Mouse (Mus musculus) stomach, embryonic 15.5 days (tissue): Measurements from ENCODE around the gene Fgf14. TPM values are rescaled to one million over a fixed set of nuclear protein-coding genes. Genes with fewer than 3 reads are reported as not detected.

Source experiments
- ATAC-seq: fragments of 200-750 bp; cut with Nextera tagmentation; 2 replicates; pipeline ENCODE4 v1.8.0; 2017; ENCODE audit warnings: low read depth, moderate number of reproducible peaks, moderate TSS enrichment; ENCODE audit not compliant: insufficient read depth, low FRiP score
- H3K27ac ChIP-seq: fragments of 300-500 bp; sonication (generic); 2 replicates; pipeline ENCODE4 v1.5.1; 2015; ENCODE audit warnings: mild to moderate bottlenecking, inconsistent platforms
- H3K27me3 ChIP-seq: fragments of 300-500 bp; sonication (generic); replicated peaks from 2 replicates; pipeline ENCODE4 v1.6.1; 2015; ENCODE audit warnings: inconsistent platforms
- H3K36me3 ChIP-seq: fragments of 300-500 bp; sonication (generic); 2 replicates; pipeline ENCODE4 v1.6.1; 2015; ENCODE audit warnings: inconsistent platforms
- H3K4me1 ChIP-seq: fragments of 300-500 bp; sonication (generic); 2 replicates; pipeline ENCODE4 v1.6.1; 2015; ENCODE audit warnings: inconsistent platforms
- H3K4me2 ChIP-seq: fragments of 300-500 bp; sonication (generic); 2 replicates; pipeline ENCODE4 v1.6.1; 2015; ENCODE audit warnings: mild to moderate bottlenecking, inconsistent platforms
- H3K4me3 ChIP-seq: fragments of 300-500 bp; sonication (generic); replicated peaks from 2 replicates; pipeline ENCODE4 v1.5.1; 2015; ENCODE audit warnings: inconsistent platforms
- H3K9ac ChIP-seq: fragments of 300-500 bp; sonication (generic); 2 replicates; pipeline ENCODE4 v1.6.1; 2015; ENCODE audit warnings: inconsistent platforms
- H3K9me3 ChIP-seq: fragments of 300-500 bp; sonication (generic); 2 replicates; pipeline ENCODE4 v1.6.1; 2016; ENCODE audit warnings: inconsistent platforms
- WGBS: fragments of 180-500 bp; shearing (Covaris S2); methylation state at CpG from one replicate; pipeline ENCODE4 v1.1.7; 2015; 5-methylcytosine and 5-hydroxymethylcytosine counted together
- polyA plus RNA-seq: library from polyadenylated mRNA; unstranded; fragments of >200 nt; fragmentation: Nextera tagmentation; extraction: Ambion mirVana; gene quantifications from 2 replicates; pipeline ENCODE4 v1.2.1, GENCODE M21; 2015

Fgf14 gene
- polyA plus RNA-seq, 1 experiment from 2014 or later = 1.5 TPM

DNA sequence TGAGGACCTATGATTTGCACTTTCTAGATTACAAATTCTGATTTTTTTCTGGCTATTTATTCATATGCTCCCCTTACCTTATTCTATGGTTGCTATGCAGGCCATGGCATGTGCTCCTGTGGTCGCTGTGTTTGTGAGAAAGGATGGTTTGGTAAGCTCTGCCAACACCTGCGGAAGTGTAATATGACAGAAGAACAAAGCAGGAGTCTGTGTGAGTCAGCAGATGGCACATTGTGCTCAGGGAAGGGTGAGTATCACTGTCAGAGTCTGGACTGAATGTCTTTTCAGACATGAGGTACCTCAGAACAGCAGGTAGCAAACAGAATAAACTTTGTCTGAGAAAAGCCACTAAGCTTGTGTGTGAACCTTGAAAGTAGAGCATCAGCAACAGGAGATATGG, 710.4 kb downstream of the Fgf14 start:
- no peak overlapping the region for H3K27ac ChIP-seq
- ATAC-seq = no peak
- no peak overlapping the region for H3K9ac ChIP-seq
- H3K36me3 ChIP-seq = no peaks in the 10 kb centered on the region
- no peak overlapping the region for H3K4me2 ChIP-seq
- H3K4me3 ChIP-seq = no peak overlapping the region
- H3K9me3 ChIP-seq = no peaks in the 10 kb centered on the region
- H3K4me1 ChIP-seq = no peaks in the 10 kb centered on the region
- no peaks in the 10 kb centered on the region for H3K27me3 ChIP-seq
- 60% methylated on average over 2 of the region's 2 CpGs for WGBS
